Mouse (Mus musculus): ENCODE measurements around the gene Sacs.

Gene Sacs

GRCm38 (mm10) chr14:61238751-61239150 is 100.5 kb downstream of the Sacs start:
- DNase-seq (ENCODE audit: low read depth): peak; percentile 20

GRCm38 (mm10) chr14:61242611-61243010 is 104.4 kb downstream of the Sacs start:
- no peak for DNase-seq (ENCODE audit: low read depth)

GRCm38 (mm10) chr14:61246444-61246843 is 108.2 kb downstream of the Sacs start:
- DNase-seq (ENCODE audit: low read depth): no peak

GRCm38 (mm10) chr14:61252596-61253388 is 114.5 kb downstream of the Sacs start:
- DNase-seq (ENCODE audit: low read depth): no peak

- DNase-seq (ENCODE audit: low read depth): no peak
These were observed 120.1 kb downstream of the Sacs start, which contains the start of gene Sgcg for GRCm38 (mm10) chr14:61258352-61258751. Gene Sgcg, minus strand, starts transcription at chr14:61258490.

GRCm38 (mm10) chr14:61259084-61259483 is 120.8 kb downstream of the Sacs start:
- DNase-seq (ENCODE audit: low read depth): no peak

GRCm38 (mm10) chr14:61267908-61268475 is 129.7 kb downstream of the Sacs start:
- DNase-seq (ENCODE audit: low read depth): no peak

GRCm38 (mm10) chr14:61274414-61275198 is 136.3 kb downstream of the Sacs start:
- no peak for DNase-seq (ENCODE audit: low read depth)

DNA sequence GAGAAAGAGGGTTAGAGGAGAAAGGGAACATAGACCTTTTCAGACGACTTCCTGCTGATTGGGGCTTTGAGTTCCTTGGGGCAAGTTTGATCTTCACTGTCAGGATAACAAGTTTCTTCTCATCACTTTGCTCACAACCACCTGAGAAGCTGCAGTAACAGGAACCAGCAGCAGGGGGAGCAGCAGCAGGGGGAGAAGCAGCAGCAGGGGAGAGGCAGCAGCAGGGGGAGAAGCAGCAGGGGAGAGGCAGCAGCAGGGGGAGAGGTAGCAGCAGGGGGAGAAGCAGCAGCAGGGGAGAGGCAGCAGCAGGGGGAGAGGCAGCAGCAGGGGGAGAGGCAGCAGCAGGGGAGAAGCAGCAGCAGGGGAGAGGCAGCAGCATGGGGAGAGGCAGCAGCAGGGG is 139.0 kb downstream of the Sacs start:
- DNase-seq (ENCODE audit: low read depth): no peak

- DNase-seq (ENCODE audit: low read depth): no peak
These were observed 140.5 kb downstream of the Sacs start for GRCm38 (mm10) chr14:61278676-61279300.

DNA sequence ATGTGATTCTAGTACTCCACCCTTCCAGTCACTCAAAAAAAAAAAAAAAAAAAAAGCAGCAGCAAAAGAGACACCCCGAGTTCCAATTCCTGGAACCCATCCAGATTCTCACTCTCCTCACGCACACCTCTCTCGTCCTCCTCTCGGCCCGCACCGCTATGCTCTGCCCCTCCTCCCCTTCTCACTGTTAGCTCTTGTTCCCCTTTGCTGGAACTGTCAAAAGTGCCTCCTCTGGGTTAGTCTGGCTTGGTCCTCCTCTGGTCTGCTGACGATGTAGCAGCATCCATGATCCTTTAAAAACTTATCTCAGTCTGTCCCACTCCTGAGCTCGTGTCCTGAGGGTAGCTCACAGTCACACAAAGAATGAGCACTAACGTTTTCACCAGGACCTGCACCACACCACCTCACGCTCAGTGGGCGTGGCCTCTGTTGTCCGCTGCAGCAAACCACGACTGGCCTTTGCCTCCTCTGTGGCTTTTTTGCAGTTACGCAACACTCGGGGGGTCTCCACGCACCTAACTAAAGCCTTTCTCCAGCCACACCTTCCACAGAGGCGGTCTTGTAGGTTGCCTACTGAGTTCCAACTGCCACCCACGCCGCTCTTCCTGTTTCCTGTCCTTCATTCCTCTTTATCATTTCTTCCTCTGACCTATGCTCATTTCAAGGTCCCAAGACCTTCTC is 150.5 kb downstream of the Sacs start:
- DNase-seq (ENCODE audit: low read depth): no peak

Data from fibroblast of lung, adult 2 months (primary cell).